Mouse (Mus musculus) left cerebral cortex, adult 9 months (tissue): ENCODE measurements at regions not wholly inside any gene's neighbourhood (a gene's known extent, or its start where the extent isn't known, plus 50 kb on each side); places are given as distances from the start of the nearest gene placed in this dataset.

Experiments used
- DNase-seq, 2 experiments: peaks; one replicate each; pipeline ENCODE4 v3.0.0; 2022; ENCODE audit warnings: low spot score in 2 of 2

GRCm38 (mm10) chr12:65571633-65572032 lies 346.3 kb downstream of the Wdr20rt start:
- DNase-seq: no peak

- DNase-seq: no peak
Measured at GRCm38 (mm10) chr12:65593559-65593958, 368.2 kb downstream of the Wdr20rt start.

GRCm38 (mm10) chr12:65594075-65594474 lies 368.8 kb downstream of the Wdr20rt start:
- no peak for DNase-seq

GRCm38 (mm10) chr12:65644232-65644631 lies 418.9 kb downstream of the Wdr20rt start:
- no peak for DNase-seq

GRCm38 (mm10) chr12:65656772-65657171 lies 431.5 kb downstream of the Wdr20rt start:
- no peak for DNase-seq

GRCm38 (mm10) chr12:65671673-65672072 lies 446.4 kb downstream of the Wdr20rt start:
- no peak for DNase-seq

- DNase-seq: no peak
Measured at GRCm38 (mm10) chr12:65673193-65673592, 447.9 kb downstream of the Wdr20rt start.

- DNase-seq: no peak
Measured at GRCm38 (mm10) chr12:65674916-65675660, 449.8 kb downstream of the Wdr20rt start.

- no peak for DNase-seq
Measured at GRCm38 (mm10) chr12:65680335-65680734, 455.0 kb downstream of the Wdr20rt start.

GRCm38 (mm10) chr12:65681826-65682225 lies 456.5 kb downstream of the Wdr20rt start:
- peak in 1 of 2 experiments; percentile 7 for DNase-seq

GRCm38 (mm10) chr12:65704985-65705384 lies 479.7 kb downstream of the Wdr20rt start:
- no peak for DNase-seq

- no peak for DNase-seq
Measured at GRCm38 (mm10) chr12:65712304-65712703, 487.0 kb downstream of the Wdr20rt start.
